Comparison of ENCODE assay signal across 19 mouse cellular contexts in the genomic region with DNA sequence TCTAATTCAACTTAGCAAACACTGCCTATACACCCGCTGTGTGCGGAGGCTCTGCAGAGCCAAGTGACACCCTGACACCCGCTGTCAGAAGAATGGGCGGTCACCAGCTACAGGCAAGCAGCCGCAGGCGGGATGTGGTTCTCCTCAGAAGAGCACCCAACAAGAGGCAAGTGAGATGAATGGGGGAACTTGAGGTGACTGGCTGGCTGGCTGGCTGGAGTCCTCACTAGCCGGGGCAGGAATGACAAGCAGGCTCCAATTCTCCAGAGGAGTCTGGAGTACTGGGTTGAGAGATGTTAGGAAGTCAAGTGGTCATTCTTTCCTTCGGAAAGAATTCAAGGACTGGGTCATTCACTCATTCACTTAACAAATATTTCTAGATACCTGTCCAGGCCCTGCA. TPM values are rescaled to one million over a fixed set of nuclear protein-coding genes. Genes with fewer than 3 reads are reported as not detected.
A peak's percentile ranks its signal among the peaks of the same experiment; 100 is the strongest.
DNase-seq lines count a peak whose midpoint lies in the region; ATAC-seq lines count a peak whose summit lies in the region.
"Had no signal": no experiment of that assay in that cellular context is flagged by ENCODE, and none has a peak within 500 bp of the region (broad histone marks: within the 10 kb centered on the region; RNA-seq: fewer than 3 reads in every experiment).

No protein-coding gene starts in this region.

- H3K9ac ChIP-seq in lung, embryonic 15.5 days: no peak overlapping the region
- H3K9ac ChIP-seq: embryonic facial prominence, embryonic 12.5 days; hindbrain, embryonic 15.5 days; liver, embryonic 14.5 days; neural tube, embryonic 13.5 days had no signal

- no peaks in the 10 kb centered on the region for H3K9me3 ChIP-seq in lung, embryonic 15.5 days
- H3K9me3 ChIP-seq: embryonic facial prominence, embryonic 12.5 days; forebrain, embryonic 10.5 days; hindbrain, embryonic 15.5 days; neural tube, embryonic 13.5 days had no signal

- H3K27ac ChIP-seq in lung, embryonic 15.5 days: peak overlapping the region; percentile 56; the same call in 1 of the 2 replicates
- H3K27ac ChIP-seq: embryonic facial prominence, embryonic 12.5 days; heart, adult 2 months; hindbrain, embryonic 15.5 days; kidney, postnatal 0 days; liver, embryonic 14.5 days; neural tube, embryonic 13.5 days; stomach, postnatal 0 days had no signal

- H3K4me2 ChIP-seq in lung, embryonic 15.5 days: no peak overlapping the region
- H3K4me2 ChIP-seq: embryonic facial prominence, embryonic 12.5 days; hindbrain, embryonic 15.5 days; neural tube, embryonic 13.5 days had no signal

- ATAC-seq in lung, embryonic 15.5 days (ENCODE audit: borderline replicate concordance, extremely low read depth, low FRiP score, low TSS enrichment): peak; percentile 47
- ATAC-seq in megakaryocyte progenitor cell, adult 5-6 weeks (replicated peaks; ENCODE audit: poor library complexity): peak; percentile 48; the same call in 1 of the 2 replicates
- no peak for ATAC-seq in erythroblast, adult 5-6 weeks (replicated peaks; ENCODE audit: low FRiP score, poor library complexity, severe bottlenecking)

- DNase-seq in cerebellum, adult 11-12 months: peak; percentile 5
- no peak for DNase-seq in cerebellum, adult 18-20 months
- peak; percentile 56 to 73 for DNase-seq in thymus, postnatal 36 days
- DNase-seq in urinary bladder, adult 18-20 months (ENCODE audit: low spot score in 2 of 2): no peak
- no peak for DNase-seq in kidney, adult 18-20 months
- DNase-seq: adrenal gland, postnatal 14 days; cerebellum, postnatal 25 days; heart, adult 2 months; midbrain, embryonic 14.5 days had no signal

- H3K36me3 ChIP-seq in lung, embryonic 15.5 days: no peaks in the 10 kb centered on the region
- H3K36me3 ChIP-seq: embryonic facial prominence, embryonic 12.5 days; forebrain, embryonic 10.5 days; hindbrain, embryonic 15.5 days; neural tube, embryonic 13.5 days had no signal

- no peaks in the 10 kb centered on the region for H3K27me3 ChIP-seq in lung, embryonic 15.5 days
- H3K27me3 ChIP-seq: embryonic facial prominence, embryonic 12.5 days; hindbrain, embryonic 15.5 days; neural tube, embryonic 13.5 days had no signal

- WGBS in lung, embryonic 15.5 days: 61% methylated on average over 8 of the region's 8 CpGs

- H3K4me3 ChIP-seq in lung, embryonic 15.5 days: no peak overlapping the region
- H3K4me3 ChIP-seq: embryonic facial prominence, embryonic 12.5 days; forebrain, embryonic 10.5 days; heart, adult 2 months; hindbrain, embryonic 15.5 days; neural tube, embryonic 13.5 days had no signal

- peaks cover 21% of the 10 kb centered on the region for H3K4me1 ChIP-seq in lung, embryonic 15.5 days

RNA-seq across cellular contexts. Expression of a gene that starts 14.4 kb away (rescaled TPM):
- 2.4 and 2.8 TPM in 2 replicates for polyA plus RNA-seq in lung, embryonic 15.5 days (2015; fragmentation: Nextera tagmentation; extraction: Ambion mirVana)
- 3.3 TPM in 2 replicates for total RNA-seq in megakaryocyte progenitor cell, adult 5-6 weeks (2015)
- total RNA-seq in megakaryocyte progenitor cell, adult 5-6 weeks (2017): 1.7 and 2.1 TPM in 2 replicates
- 2.1 and 6.9 TPM in 2 replicates for total RNA-seq in erythroblast, adult 5-6 weeks (2015; ENCODE audit: low replicate concordance)
- total RNA-seq in erythroblast, adult 5-6 weeks (2017; ENCODE audit: low replicate concordance): 4.5 and 6.4 TPM in 2 replicates

RNA-seq across cellular contexts. Expression of a gene that starts 58.2 kb away (rescaled TPM):
- polyA plus RNA-seq in lung, embryonic 15.5 days (2015; fragmentation: Nextera tagmentation; extraction: Ambion mirVana): 8.4 TPM in 2 replicates
- not detected in 2 replicates for total RNA-seq in megakaryocyte progenitor cell, adult 5-6 weeks (2015)
- 0.17 TPM in 1 of 2 replicates, not detected in the other for total RNA-seq in megakaryocyte progenitor cell, adult 5-6 weeks (2017)
- not detected in 2 replicates for total RNA-seq in erythroblast, adult 5-6 weeks (2015; ENCODE audit: low replicate concordance)
- total RNA-seq in erythroblast, adult 5-6 weeks (2017; ENCODE audit: low replicate concordance): 0.42 and 0.94 TPM in 2 replicates

Comparison
In these comparisons a context has a peak if more than half of its experiments do, and no peak if none do; other contexts are left out.
1. DNase-seq: peak in cerebellum, adult 11-12 months (single experiment) and thymus, postnatal 36 days (2 of 2); none in cerebellum, adult 18-20 months (0 of 2), urinary bladder, adult 18-20 months (0 of 2) and kidney, adult 18-20 months (single experiment).